Mouse (Mus musculus): Measurements from ENCODE around the gene Stxbp3.

Stxbp3 gene

DNA sequence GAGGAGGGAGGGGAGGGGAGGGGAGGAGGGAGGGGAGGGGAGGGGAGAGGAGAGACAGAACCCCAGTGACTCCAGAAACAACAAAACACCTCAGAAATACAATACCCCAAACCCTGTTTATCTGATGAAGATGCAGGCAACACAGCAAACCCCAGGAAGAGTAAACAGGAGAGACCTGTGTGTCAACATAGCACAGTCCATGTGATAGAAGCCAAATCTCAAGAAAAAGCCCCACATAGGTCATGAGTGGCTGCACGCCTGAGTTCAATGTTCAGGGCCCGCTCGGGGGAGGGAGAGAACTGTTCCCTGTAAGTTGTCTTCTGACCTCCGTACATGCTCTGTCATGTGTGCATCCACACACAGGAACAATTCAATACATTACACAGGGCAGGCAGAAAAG, 43.9 kb downstream of the Stxbp3 start:
- in situ Hi-C loops (cut with MboI): no loop called here

- in situ Hi-C loops (cut with MboI): no loop called here
Measured at GRCm38 (mm10) chr3:108795554-108796299, 44.6 kb downstream of the Stxbp3 start.

GRCm38 (mm10) chr3:108794780-108795179, 45.5 kb downstream of the Stxbp3 start:
- in situ Hi-C loops (cut with MboI): no loop called here

GRCm38 (mm10) chr3:108792420-108792819, 47.9 kb downstream of the Stxbp3 start:
- in situ Hi-C loops (cut with MboI): no loop called here

DNA sequence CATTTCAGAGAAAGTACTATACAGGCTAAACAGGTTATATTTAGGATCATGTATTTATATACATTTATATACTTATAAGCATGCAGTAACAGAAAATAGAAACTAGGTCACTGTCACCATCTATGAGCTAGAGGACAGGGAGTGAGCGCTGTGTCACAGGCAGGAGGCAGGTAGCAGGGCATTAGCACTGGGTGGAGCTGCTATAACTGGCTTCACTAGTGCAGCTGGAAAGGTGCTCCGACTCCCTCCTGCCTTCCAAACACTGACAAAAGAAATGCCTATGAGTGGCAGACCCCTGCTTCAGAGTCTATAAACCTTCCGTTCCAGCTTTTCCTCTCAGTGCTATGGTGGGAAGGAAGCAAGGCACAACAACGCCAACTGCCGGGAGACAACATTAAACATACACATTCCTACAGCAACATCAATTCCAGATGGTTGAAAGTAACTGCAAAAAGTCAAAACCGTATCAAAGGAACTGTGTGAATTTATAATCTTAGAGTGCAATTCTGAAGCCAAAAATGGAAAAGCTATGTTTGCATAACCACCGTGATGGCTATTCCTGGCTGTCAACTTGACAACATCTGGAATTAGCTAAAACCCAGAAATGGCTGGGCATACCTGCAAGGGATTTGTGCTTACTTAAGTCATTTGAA, 49.1 kb downstream of the Stxbp3 start:
- in situ Hi-C loops (cut with MboI): no loop called here

DNA sequence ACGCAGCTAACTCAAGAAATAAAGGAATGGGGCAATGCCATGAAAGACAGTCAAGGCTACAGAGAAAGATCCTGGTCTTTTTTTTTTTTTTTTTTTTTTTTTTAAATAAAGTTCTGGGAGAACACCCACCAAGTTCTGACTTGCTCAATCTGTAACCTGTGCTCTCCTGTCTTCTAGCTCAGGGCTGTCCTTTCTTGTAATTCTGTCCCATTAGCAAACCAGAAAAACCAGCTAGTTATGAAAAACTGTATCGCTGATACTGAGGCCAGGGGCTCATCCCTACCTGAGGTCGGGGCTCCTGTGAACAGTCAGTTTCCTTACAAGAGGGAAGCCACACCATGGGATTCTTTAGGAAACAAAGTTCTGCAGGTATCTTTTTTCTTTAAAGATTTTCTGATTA, 49.8 kb downstream of the Stxbp3 start:
- in situ Hi-C loops (cut with MboI): no loop called here

DNA sequence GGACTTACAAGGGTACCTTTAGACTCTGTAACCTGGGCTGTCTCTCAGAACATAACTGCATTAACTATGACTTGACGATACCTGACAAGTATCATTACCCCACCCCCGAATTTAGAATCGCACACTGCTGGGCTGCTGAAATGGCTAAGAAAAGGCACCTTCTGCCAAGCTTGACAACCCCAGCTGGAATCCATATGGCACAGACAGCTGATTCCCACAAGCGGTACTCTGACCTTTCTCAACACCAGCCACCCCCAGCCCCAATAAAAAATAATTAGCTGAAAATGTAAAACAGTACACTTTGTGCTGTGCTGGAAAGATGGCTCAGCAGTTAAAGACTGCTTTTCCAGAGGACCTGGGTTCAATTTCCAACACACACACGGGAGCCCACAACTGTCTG, 51.0 kb downstream of the Stxbp3 start:
- in situ Hi-C loops (cut with MboI): no loop called here

DNA sequence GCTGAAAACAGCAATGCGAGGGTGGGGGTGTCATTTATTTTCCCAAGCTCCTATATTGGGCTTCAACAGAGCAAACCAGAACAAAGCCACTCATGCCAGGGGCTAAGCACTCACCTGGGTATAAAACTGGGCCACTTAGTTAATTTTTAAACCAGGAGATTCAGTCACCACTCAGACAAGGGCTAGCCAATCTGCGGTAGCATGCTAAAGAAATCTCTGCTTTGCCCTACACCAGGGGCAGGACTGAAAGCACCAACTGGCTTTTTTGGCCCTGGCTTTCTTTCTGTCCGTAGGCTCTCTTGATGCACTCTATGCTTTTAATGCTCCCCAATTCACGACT, 51.9 kb downstream of the Stxbp3 start:
- in situ Hi-C loops (cut with MboI): no loop called here

DNA sequence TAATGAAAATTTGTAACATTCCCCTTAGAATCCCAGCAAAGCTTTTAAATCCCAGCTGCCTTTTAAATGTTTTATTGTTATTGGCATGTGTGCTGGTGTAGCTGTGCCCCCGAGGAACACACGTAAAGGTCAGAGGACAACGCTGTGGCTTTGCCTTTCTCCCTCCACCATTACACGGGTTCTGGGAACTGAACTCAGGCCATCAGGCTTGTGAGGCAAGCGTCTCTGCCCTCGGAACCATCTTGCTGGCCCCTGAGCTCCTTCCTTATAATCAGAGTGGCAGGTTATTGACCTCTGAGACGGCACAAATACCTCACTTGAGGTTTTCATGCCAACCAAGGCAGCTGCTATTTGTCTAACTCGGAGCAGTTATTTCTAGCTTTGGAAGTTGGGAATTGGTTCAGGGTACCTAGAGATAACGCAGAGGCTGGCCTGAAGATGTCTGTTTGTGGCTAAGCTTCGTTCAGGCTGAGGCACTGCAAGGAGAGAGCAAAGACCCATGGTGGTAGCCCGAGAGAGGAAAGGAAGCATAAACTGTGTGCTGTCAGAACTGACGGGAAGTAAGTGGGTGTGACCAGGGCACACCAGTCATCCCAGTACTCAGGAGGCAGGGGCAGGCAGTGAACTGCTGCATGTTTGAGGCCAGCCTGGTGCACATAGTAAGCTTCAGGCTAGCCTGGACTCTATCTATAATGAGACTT, 52.4 kb downstream of the Stxbp3 start:
- in situ Hi-C loops (cut with MboI): no loop called here

GRCm38 (mm10) chr3:108786520-108786919, 53.8 kb downstream of the Stxbp3 start:
- in situ Hi-C loops (cut with MboI): no loop called here

DNA sequence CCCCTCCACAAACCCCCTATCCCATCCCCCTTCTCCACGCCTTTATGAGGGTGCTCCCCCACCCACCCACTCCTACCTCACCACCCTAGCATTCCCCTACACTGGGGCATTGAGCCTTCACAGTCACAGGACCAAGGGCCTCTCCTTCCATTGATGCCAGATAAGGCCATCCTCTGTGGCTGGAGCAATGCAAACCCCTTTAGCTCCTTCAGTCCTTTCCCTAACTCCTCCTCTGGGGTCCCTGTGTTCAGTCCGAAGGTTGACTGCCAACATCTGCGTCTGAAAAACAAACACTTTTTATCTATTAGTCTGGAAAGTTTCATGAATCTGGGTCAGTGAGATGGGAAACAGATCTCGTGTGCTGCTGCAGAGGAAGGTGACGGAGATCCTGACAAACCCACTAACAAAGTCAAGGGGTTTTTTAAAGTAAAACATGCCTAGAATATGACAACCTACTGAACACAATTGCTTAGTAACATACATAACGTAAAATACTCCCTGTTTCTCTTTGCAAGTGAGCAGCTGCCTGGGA, 57.9 kb downstream of the Stxbp3 start:
- in situ Hi-C loops (cut with MboI): no loop called here

DNA sequence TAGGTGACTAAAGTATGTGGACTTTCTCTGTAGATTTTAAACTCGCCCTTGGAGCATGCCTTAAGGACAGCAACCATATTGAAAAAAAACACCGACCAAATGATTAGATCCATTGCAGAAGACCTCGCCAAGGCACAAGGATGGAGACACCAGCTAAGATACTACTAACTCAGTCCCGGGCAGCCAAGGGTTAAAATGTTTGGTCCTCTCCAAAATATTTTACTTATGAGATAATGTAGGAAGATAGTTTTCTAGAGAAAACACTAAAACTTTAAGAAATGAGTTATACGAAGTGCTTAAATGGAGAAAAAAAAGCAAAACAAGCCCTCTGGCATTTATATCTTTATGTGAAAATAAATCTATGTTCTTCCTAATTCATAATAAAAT, 58.4 kb downstream of the Stxbp3 start:
- in situ Hi-C loops (cut with MboI): no loop called here

GRCm38 (mm10) chr3:108781238-108781883, 59.0 kb downstream of the Stxbp3 start:
- in situ Hi-C loops (cut with MboI): no loop called here

DNA sequence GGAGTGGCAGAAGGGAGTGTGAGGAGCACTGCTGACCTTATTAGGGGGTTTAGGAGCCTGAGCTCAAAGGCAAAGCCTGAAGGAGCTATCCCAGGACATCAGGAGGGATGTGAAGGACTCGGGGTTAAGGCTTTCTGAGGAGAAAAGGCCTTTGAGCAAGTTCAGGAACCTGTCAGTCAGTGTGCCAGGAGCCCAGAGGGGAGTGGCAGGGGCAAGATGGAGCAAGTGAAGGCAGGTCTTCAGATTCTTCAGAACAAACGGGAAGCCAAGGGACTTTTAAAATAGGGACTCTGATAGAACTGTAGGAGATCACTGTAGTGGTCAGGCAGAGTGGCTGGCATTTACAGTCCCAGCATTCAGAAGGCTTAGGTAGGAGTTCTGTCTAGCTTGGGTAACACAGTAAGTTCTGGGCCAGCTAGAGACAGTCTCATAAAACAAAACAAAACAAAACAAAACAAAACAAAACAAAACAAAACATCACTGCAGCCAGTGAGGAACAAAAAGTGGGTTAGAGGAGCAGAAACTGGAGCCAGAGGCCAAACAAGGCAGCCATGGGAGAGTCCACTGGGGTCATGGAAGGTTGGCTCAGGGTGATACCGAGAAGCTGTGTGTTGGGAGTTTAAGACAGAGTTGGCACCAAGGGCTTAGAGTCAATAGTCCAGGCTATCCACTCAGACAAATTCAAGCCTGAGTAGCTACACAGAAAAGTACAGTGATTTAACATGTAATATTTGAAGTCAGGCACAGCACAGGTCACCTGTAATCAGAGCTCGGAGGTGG, 61.4 kb downstream of the Stxbp3 start:
- in situ Hi-C loops (cut with MboI): no loop called here

- in situ Hi-C loops (cut with MboI): no loop called here
Measured at GRCm38 (mm10) chr3:108772811-108773210, 67.5 kb downstream of the Stxbp3 start.

GRCm38 (mm10) chr3:108772211-108772610, 68.1 kb downstream of the Stxbp3 start:
- in situ Hi-C loops (cut with MboI): no loop called here

- in situ Hi-C loops (cut with MboI): no loop called here
Measured at GRCm38 (mm10) chr3:108770725-108771368, 69.5 kb downstream of the Stxbp3 start.

GRCm38 (mm10) chr3:108769547-108769946, 70.8 kb downstream of the Stxbp3 start:
- in situ Hi-C loops (cut with MboI): no loop called here

DNA sequence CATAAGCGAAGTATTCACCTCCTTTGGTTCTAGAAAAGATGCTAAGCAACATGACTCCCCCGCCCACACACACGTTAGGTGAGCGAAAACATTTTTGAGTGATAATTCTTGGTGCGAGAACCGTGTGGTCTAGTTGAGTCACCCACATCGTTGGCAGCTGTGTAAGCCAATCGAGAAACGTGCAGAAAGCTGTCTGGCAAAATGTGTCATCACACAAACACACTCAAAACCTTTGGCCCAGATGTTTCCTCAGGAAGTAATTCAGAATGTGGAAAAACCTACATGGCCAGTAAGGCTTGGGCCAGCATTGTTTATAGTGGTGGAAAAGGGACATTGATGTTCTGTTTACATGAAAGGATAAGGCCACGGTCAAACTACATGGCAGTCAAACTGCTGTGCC, 72.9 kb downstream of the Stxbp3 start:
- in situ Hi-C loops (cut with MboI): no loop called here

- in situ Hi-C loops (cut with MboI): no loop called here
Measured at GRCm38 (mm10) chr3:108766943-108767342, 73.4 kb downstream of the Stxbp3 start.

DNA sequence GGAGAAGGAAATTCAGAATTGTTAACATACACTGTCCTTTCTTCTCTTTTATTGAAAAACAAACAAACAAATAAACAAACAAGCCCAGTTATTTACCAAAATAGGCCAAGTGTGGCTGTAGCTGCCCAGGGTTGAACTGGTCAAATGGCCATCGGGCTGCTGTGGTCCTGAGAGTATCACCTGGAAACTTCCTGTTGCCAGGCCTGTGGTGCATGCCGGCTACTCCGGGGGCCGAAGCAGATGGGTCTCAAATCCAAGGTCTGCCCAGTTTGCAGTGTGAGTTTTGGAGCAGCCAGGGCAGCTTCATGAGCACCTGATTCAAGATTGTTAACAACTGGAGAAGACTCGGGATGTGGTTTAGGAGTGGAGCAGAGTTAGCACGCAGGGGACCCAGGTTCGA, 74.8 kb downstream of the Stxbp3 start:
- in situ Hi-C loops (cut with MboI): no loop called here

Data from mature B cell (primary cell).